Mouse (Mus musculus): ENCODE measurements around the gene Srr.

GRCm38 (mm10) chr11:74902416-74902815 is 23.3 kb downstream of the Srr start:
- TF ChIP-seq CTCF (IDR thresholded peaks at IDR 0.05): no peak
- no peak for TF ChIP-seq EP300 (IDR thresholded peaks at IDR 0.05)

Data from lung, postnatal 0 days (tissue).